Mouse (Mus musculus): ENCODE results near the gene Enc1.

GRCm38 (mm10) chr13:97252469-97252868, 11.6 kb downstream of the Enc1 start:
- TF ChIP-seq CTCF (IDR thresholded peaks at IDR 0.05; ENCODE audit: extremely low read depth, insufficient read depth, low read length): no peak
- TF ChIP-seq POLR2A (IDR thresholded peaks at IDR 0.05; ENCODE audit: extremely low read depth, insufficient read depth, low read length): no peak

Data from cortical plate, adult 2 months (tissue).